Mouse (Mus musculus) megakaryocyte, embryonic 14.5 days (primary cell): ENCODE data around the gene Bag5.

Experiments used
- FLI1 ChIP-seq: IDR thresholded peaks from 2 replicates; pipeline ENCODE4 v1.6.1; 2012; ENCODE audit warnings: low read length, inconsistent platforms, mixed read lengths
- GATA1 ChIP-seq: IDR thresholded peaks from 3 replicates; pipeline ENCODE4 v1.6.1; 2012; ENCODE audit warnings: mixed read lengths, low read length, inconsistent platforms, borderline replicate concordance

DNA sequence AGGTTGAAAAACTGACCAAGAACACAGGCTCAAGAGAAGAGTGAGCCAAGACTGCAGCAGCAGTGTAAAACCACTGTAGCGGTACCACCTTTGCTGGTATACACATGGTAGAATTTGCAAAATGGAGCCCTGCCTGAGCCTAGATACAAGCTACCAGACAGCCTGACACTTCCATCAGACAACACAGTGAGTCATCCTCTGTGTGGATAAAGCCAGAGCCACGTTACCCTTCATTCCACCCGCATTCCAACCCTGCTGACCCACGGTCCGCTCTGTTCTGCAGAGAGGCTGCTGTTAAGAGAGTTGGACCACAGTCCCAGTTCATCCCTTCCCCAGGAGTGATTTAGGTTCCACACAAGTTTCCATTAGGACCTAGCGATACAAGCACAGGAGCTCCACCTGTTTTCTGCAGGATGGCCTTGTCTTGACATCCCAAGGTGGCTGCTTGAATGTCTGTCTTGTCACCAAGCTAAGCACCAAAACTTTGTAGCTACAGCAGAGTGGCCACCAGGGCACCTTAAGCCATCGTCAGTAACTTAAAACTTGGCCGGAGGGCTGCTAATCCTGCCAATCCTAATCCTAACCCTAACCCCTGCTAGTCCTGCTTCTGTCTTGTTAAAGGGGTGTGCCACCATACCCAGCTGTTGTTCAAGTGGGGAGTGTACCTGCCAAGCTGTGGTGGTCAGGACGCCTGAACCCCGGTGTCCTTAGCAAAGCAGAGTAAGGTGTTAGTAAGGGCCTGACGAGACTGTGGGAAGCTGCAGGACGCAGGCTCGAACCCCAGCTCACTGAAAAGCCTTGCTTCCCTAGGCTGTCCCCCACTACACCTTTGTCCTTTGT lies 47.8 kb downstream of the Bag5 start:
- TF ChIP-seq GATA1 (no peak), FLI1 (no peak)
